Mouse (Mus musculus): ENCODE results near the gene S100a9. TPM values are rescaled to one million over a fixed set of nuclear protein-coding genes. Genes with fewer than 3 reads are reported as not detected.

Gene S100a9
- polyA plus RNA-seq (2017; shearing (Covaris generic)) = not detected

GRCm38 (mm10) chr3:90695613-90696012 is at the start of gene S100a9:
Gene S100a9 (minus strand): TSS chr3:90695721.

GRCm38 (mm10) chr3:90726606-90727005 is 31.1 kb upstream of the S100a9 start, which contains the start of gene Pglyrp4:
Gene Pglyrp4 (plus strand): TSS chr3:90726906.

GRCm38 (mm10) chr3:90668846-90669245 is 26.7 kb downstream of the S100a9 start, which contains the start of gene S100a8:
Gene S100a8 (plus strand): TSS chr3:90668978.

GRCm38 (mm10) chr3:90653717-90654116 is 41.8 kb downstream of the S100a9 start, which contains the start of gene S100a7a:
Gene S100a7a (plus strand): TSS chr3:90654017.

Other genes starting within 250 kb of the S100a9 start
- not detected for gene Npr1, start 229.9 kb downstream of the S100a9 start, polyA plus RNA-seq (2017; shearing (Covaris generic))
- gene Ilf2, start 219.6 kb downstream of the S100a9 start, polyA plus RNA-seq (2017; shearing (Covaris generic)) = 88.3 TPM
- 54.4 TPM for gene Snapin, start 204.7 kb downstream of the S100a9 start, polyA plus RNA-seq (2017; shearing (Covaris generic))
- 165 TPM for gene Chtop, start 186.2 kb downstream of the S100a9 start, polyA plus RNA-seq (2017; shearing (Covaris generic))
- 2.7 TPM for gene S100a1, start 181.3 kb downstream of the S100a9 start, polyA plus RNA-seq (2017; shearing (Covaris generic))
- 153 TPM for gene S100a13, start 181.3 kb downstream of the S100a9 start, polyA plus RNA-seq (2017; shearing (Covaris generic))
- not detected for gene S100a14, start 168.9 kb downstream of the S100a9 start, polyA plus RNA-seq (2017; shearing (Covaris generic))
- gene S100a16, start 158.5 kb downstream of the S100a9 start, polyA plus RNA-seq (2017; shearing (Covaris generic)) = not detected
- 3.4 TPM for gene S100a3, start 135.1 kb downstream of the S100a9 start, polyA plus RNA-seq (2017; shearing (Covaris generic))
- not detected for gene S100a2, start 105.5 kb downstream of the S100a9 start, polyA plus RNA-seq (2017; shearing (Covaris generic))
- gene Gm42674, start 93.8 kb downstream of the S100a9 start, polyA plus RNA-seq (2017; shearing (Covaris generic)) = not detected
- 366 TPM for gene S100a4, start 92.0 kb downstream of the S100a9 start, polyA plus RNA-seq (2017; shearing (Covaris generic))
- gene S100a5, start 87.2 kb downstream of the S100a9 start, polyA plus RNA-seq (2017; shearing (Covaris generic)) = not detected
- 1,053 TPM for gene S100a6, start 82.8 kb downstream of the S100a9 start, polyA plus RNA-seq (2017; shearing (Covaris generic))
- 0.29 TPM for gene S100a7a, start 41.7 kb downstream of the S100a9 start, polyA plus RNA-seq (2017; shearing (Covaris generic))
- not detected for gene S100a8, start 26.7 kb downstream of the S100a9 start, polyA plus RNA-seq (2017; shearing (Covaris generic))
- not detected for gene Pglyrp4, start 31.2 kb upstream of the S100a9 start, polyA plus RNA-seq (2017; shearing (Covaris generic))
- not detected for gene Gm5849, start 82.2 kb upstream of the S100a9 start, polyA plus RNA-seq (2017; shearing (Covaris generic))

Data from effector memory CD4-positive, alpha-beta T cell, adult 7 months (primary cell).